ENCODE assay signal across 9 mouse cellular contexts in genomic region chr7:19226817-19227797, GRCm38 (mm10). TPM values are rescaled to one million over a fixed set of nuclear protein-coding genes. Genes with fewer than 3 reads are reported as not detected.
DNase-seq lines count a peak whose midpoint lies in the region; ATAC-seq and TF ChIP-seq lines count a peak whose summit lies in the region.
"Had no signal": no experiment of that assay in that cellular context is flagged by ENCODE, and none has a peak within 500 bp of the region (broad histone marks: within the 10 kb centered on the region; RNA-seq: fewer than 3 reads in every experiment).

No protein-coding gene starts in this region.

- H3K4me3 ChIP-seq in stomach, postnatal 0 days (ENCODE audit: low read depth, low read length): peak overlapping the region; percentile 38

- TF ChIP-seq CTCF in brain, embryonic 14.5 days (IDR thresholded peaks at IDR 0.05; ENCODE audit: borderline replicate concordance, extremely low read depth, insufficient read depth, insufficient read length): no peak
- no peak for TF ChIP-seq CTCF in stomach, postnatal 0 days (IDR thresholded peaks at IDR 0.05; ENCODE audit: low read depth)

- peak; percentile 55 for DNase-seq in layer of hippocampus, adult 11-12 months (ENCODE audit: low spot score)
- DNase-seq in layer of hippocampus, adult 9-11 months: no peak
- DNase-seq in brain, embryonic 14.5 days (ENCODE audit: low read depth): peak; percentile 70
- peak; percentile 28 for DNase-seq in left cerebral cortex, adult 11 months (ENCODE audit: low spot score)
- DNase-seq in lung, postnatal 4 days: peak; percentile 57 to 59
- peak; percentile 52 for DNase-seq in stomach, postnatal 0 days (ENCODE audit: low spot score)

- 14% methylated on average over 20 of the region's 20 CpGs for WGBS in stomach, postnatal 0 days

- peak; percentile 21 for ATAC-seq in erythroid progenitor cell, adult 5-6 weeks (replicated peaks; ENCODE audit: low FRiP score, poor library complexity, severe bottlenecking)
- ATAC-seq in hematopoietic stem cell, adult 5-6 weeks (replicated peaks in 1 of 2; ENCODE audit: insufficient read depth in 1 of 2, low FRiP score in 2 of 2, low TSS enrichment in 1 of 2, low read depth in 1 of 2, poor library complexity in 2 of 2, severe bottlenecking in 2 of 2): peak; percentile 1 to 6; a peak in 2 of 4 replicates
- ATAC-seq in stomach, postnatal 0 days (ENCODE audit: low FRiP score, low TSS enrichment): peak; percentile 11

- TF ChIP-seq POLR2A in brain, embryonic 14.5 days (IDR thresholded peaks at IDR 0.05; ENCODE audit: borderline replicate concordance, extremely low read depth, insufficient read depth, insufficient read length, poor library complexity, severe bottlenecking): no peak

- H3K4me2 ChIP-seq in stomach, postnatal 0 days (replicated peaks; ENCODE audit: low read depth): peak overlapping the region; percentile 51

- no peaks in the 10 kb centered on the region for H3K27me3 ChIP-seq in stomach, postnatal 0 days (ENCODE audit: control insufficient read depth, insufficient read depth, low read length)

- H3K9me3 ChIP-seq in stomach, postnatal 0 days (ENCODE audit: control insufficient read depth, low read length): no peaks in the 10 kb centered on the region

- peak overlapping the region; percentile 87 for H3K27ac ChIP-seq in stomach, postnatal 0 days (replicated peaks)

- no peak for TF ChIP-seq EP300 in stomach, postnatal 0 days (optimal IDR thresholded peaks at IDR 0.05)

- H3K4me1 ChIP-seq in stomach, postnatal 0 days (replicated peaks; ENCODE audit: control insufficient read depth, insufficient read depth): peaks cover 6% of the 10 kb centered on the region

- H3K36me3 ChIP-seq in stomach, postnatal 0 days (ENCODE audit: control insufficient read depth, insufficient read depth, low read length): no peaks in the 10 kb centered on the region

- H3K9ac ChIP-seq in stomach, postnatal 0 days (ENCODE audit: low read length): peak overlapping the region; percentile 53

RNA-seq across cellular contexts. Expression of gene Opa3, which starts 1.0 kb away (rescaled TPM):
- 31.1 and 33.3 TPM in 2 replicates for polyA plus RNA-seq in brain, embryonic 14.5 days (2012; rRNA removed)
- 19.8 and 25.6 TPM in 2 replicates for total RNA-seq in erythroid progenitor cell, adult 5-6 weeks (2015; ENCODE audit: low replicate concordance)
- 20.0 and 22.7 TPM in 2 replicates for total RNA-seq in erythroid progenitor cell, adult 5-6 weeks (2017; ENCODE audit: low replicate concordance)
- 19.9 and 26.8 TPM in 2 replicates for total RNA-seq in hematopoietic stem cell, adult 5-6 weeks (2017)
- polyA plus RNA-seq in stomach, postnatal 0 days (2015; fragmentation: Nextera tagmentation; extraction: Ambion mirVana): 20.3 and 20.7 TPM in 2 replicates

RNA-seq across cellular contexts. Expression of gene Gpr4, which starts 14.8 kb away (rescaled TPM):
- 4.7 and 5.3 TPM in 2 replicates for polyA plus RNA-seq in brain, embryonic 14.5 days (2012; rRNA removed)
- not detected in 2 replicates for total RNA-seq in erythroid progenitor cell, adult 5-6 weeks (2015; ENCODE audit: low replicate concordance)
- total RNA-seq in erythroid progenitor cell, adult 5-6 weeks (2017; ENCODE audit: low replicate concordance): not detected in 2 replicates
- 0.74 and 1.4 TPM in 2 replicates for total RNA-seq in hematopoietic stem cell, adult 5-6 weeks (2017)
- polyA plus RNA-seq in stomach, postnatal 0 days (2015; fragmentation: Nextera tagmentation; extraction: Ambion mirVana): 0.85 and 1.3 TPM in 2 replicates
- total RNA-seq: neutrophil, adult 5-6 weeks had no signal

RNA-seq across cellular contexts. Expression of gene Vasp, which starts 44.5 kb away (rescaled TPM):
- 66.4 and 89.0 TPM in 2 replicates for polyA plus RNA-seq in brain, embryonic 14.5 days (2012; rRNA removed)
- 34.0 and 58.7 TPM in 2 replicates for total RNA-seq in erythroid progenitor cell, adult 5-6 weeks (2015; ENCODE audit: low replicate concordance)
- 17.9 and 26.7 TPM in 2 replicates for total RNA-seq in erythroid progenitor cell, adult 5-6 weeks (2017; ENCODE audit: low replicate concordance)
- 99.8 and 117 TPM in 2 replicates for total RNA-seq in hematopoietic stem cell, adult 5-6 weeks (2017)
- 108 and 120 TPM in 2 replicates for polyA plus RNA-seq in stomach, postnatal 0 days (2015; fragmentation: Nextera tagmentation; extraction: Ambion mirVana)

RNA-seq across cellular contexts. Expression of gene Eml2, which starts 50.9 kb away (rescaled TPM):
- polyA plus RNA-seq in brain, embryonic 14.5 days (2012; rRNA removed): 42.4 and 48.3 TPM in 2 replicates
- total RNA-seq in erythroid progenitor cell, adult 5-6 weeks (2015; ENCODE audit: low replicate concordance): 2.5 TPM in 1 of 2 replicates, not detected in the other
- total RNA-seq in erythroid progenitor cell, adult 5-6 weeks (2017; ENCODE audit: low replicate concordance): 1.3 TPM in 1 of 2 replicates, not detected in the other
- total RNA-seq in hematopoietic stem cell, adult 5-6 weeks (2017): 20.0 and 23.6 TPM in 2 replicates
- 8.4 and 8.8 TPM in 2 replicates for polyA plus RNA-seq in stomach, postnatal 0 days (2015; fragmentation: Nextera tagmentation; extraction: Ambion mirVana)

RNA-seq across cellular contexts. Expression of gene Ppm1n, which starts 52.8 kb away (rescaled TPM):
- 1.1 and 1.3 TPM in 2 replicates for polyA plus RNA-seq in brain, embryonic 14.5 days (2012; rRNA removed)
- not detected in 2 replicates for total RNA-seq in erythroid progenitor cell, adult 5-6 weeks (2015; ENCODE audit: low replicate concordance)
- total RNA-seq in erythroid progenitor cell, adult 5-6 weeks (2017; ENCODE audit: low replicate concordance): not detected in 2 replicates
- 0.25 TPM in 1 of 2 replicates, not detected in the other for total RNA-seq in hematopoietic stem cell, adult 5-6 weeks (2017)
- polyA plus RNA-seq in stomach, postnatal 0 days (2015; fragmentation: Nextera tagmentation; extraction: Ambion mirVana): 0.17 and 0.21 TPM in 2 replicates
- total RNA-seq: neutrophil, adult 5-6 weeks had no signal
